Mouse (Mus musculus) left cerebral cortex, postnatal 14 days (tissue): ENCODE results near the gene Kcnk13. TPM values are rescaled to one million over a fixed set of nuclear protein-coding genes. Genes with fewer than 3 reads are reported as not detected.

Experiments used
- DNase-seq, 2 experiments: peaks; one replicate each; pipeline ENCODE4 v3.0.0; 2021 to 2022; ENCODE audit warnings: low spot score in 2 of 2, mixed read lengths in 1 of 2
- intact Hi-C: fragments of 180-260 bp; cut with DNase I; formaldehyde crosslinking; loops from one replicate; pipeline ENCODE4 v1.15.1; 2025
- long read RNA-seq, 2 experiments: library from polyadenylated mRNA; stranded (forward); transcript quantifications; one replicate each; pipeline ENCODE4 v2.0.0; 2021
- total RNA-seq, 2 experiments: library from RNA; stranded (reverse); gene quantifications; 2 replicates each; pipeline ENCODE4 v1.2.3; 2021

Gene Kcnk13
- total RNA-seq = 1 to 10 TPM; 4.8 to 6.4 TPM
- long read RNA-seq, experiment 1, partial matches to known transcripts = 8 of 10 reads
- long read RNA-seq, experiment 1, other reads (novel, unspliced or antisense) = 0 of 10 reads
- long read RNA-seq, experiment 2, partial matches to known transcripts = 7 of 9 reads
- long read RNA-seq, experiment 2, other reads (novel, unspliced or antisense) = 0 of 9 reads

GRCm38 (mm10) chr12:99964301-99965202 lies at the start of gene Kcnk13:
TSS of gene Kcnk13 (plus strand) at chr12:99964499.
- peak; percentile 73 to 82 for DNase-seq
- intact Hi-C loops = loop anchor here (1.0 to 5.0 kb wide), 2 partner anchors 63 to 143 kb away; no protein-coding TSS in a partner anchor

- intact Hi-C loops = no loop called here
- peak in 1 of 2 experiments; percentile 44 for DNase-seq
Observed at GRCm38 (mm10) chr12:99917800-99918427, 46.4 kb upstream of the Kcnk13 start.

GRCm38 (mm10) chr12:99919636-99920035 lies 44.7 kb upstream of the Kcnk13 start:
- intact Hi-C loops = no loop called here
- no peak for DNase-seq

- no peak for DNase-seq
- intact Hi-C loops = no loop called here
Observed at GRCm38 (mm10) chr12:99921045-99921444, 43.3 kb upstream of the Kcnk13 start.

- DNase-seq = peak; percentile 37 to 45
- intact Hi-C loops = no loop called here
Observed at GRCm38 (mm10) chr12:99923131-99923606, 41.1 kb upstream of the Kcnk13 start.

GRCm38 (mm10) chr12:99923703-99924102 lies 40.6 kb upstream of the Kcnk13 start:
- no peak for DNase-seq
- intact Hi-C loops = no loop called here

- DNase-seq = peak; percentile 52 to 59
- intact Hi-C loops = no loop called here
Observed at GRCm38 (mm10) chr12:99928311-99928710, 36.0 kb upstream of the Kcnk13 start.

GRCm38 (mm10) chr12:99929160-99929559 lies 35.1 kb upstream of the Kcnk13 start:
- DNase-seq = no peak
- intact Hi-C loops = no loop called here

GRCm38 (mm10) chr12:99932245-99932644 lies 32.1 kb upstream of the Kcnk13 start:
- DNase-seq = no peak
- intact Hi-C loops = no loop called here

GRCm38 (mm10) chr12:99933630-99934029 lies 30.7 kb upstream of the Kcnk13 start:
- intact Hi-C loops = no loop called here
- DNase-seq = no peak

- no peak for DNase-seq
Observed at GRCm38 (mm10) chr12:99935403-99935802, 28.9 kb upstream of the Kcnk13 start.

GRCm38 (mm10) chr12:99938476-99938875 lies 25.8 kb upstream of the Kcnk13 start:
- intact Hi-C loops = no loop called here
- no peak for DNase-seq

More at GRCm38 (mm10) chr12:99935403-99935802, 28.9 kb upstream of the Kcnk13 start:
- intact Hi-C loops = no loop called here

- DNase-seq = no peak
- intact Hi-C loops = no loop called here
Observed at GRCm38 (mm10) chr12:99939179-99939578, 25.1 kb upstream of the Kcnk13 start.

GRCm38 (mm10) chr12:99940704-99941103 lies 23.6 kb upstream of the Kcnk13 start:
- intact Hi-C loops = no loop called here
- DNase-seq = no peak

- intact Hi-C loops = no loop called here
- no peak for DNase-seq
Observed at GRCm38 (mm10) chr12:99942441-99942840, 21.9 kb upstream of the Kcnk13 start.

GRCm38 (mm10) chr12:99952928-99953327 lies 11.4 kb upstream of the Kcnk13 start:
- intact Hi-C loops = no loop called here
- DNase-seq = peak; percentile 64 to 81

- intact Hi-C loops = no loop called here
- no peak for DNase-seq
Observed at GRCm38 (mm10) chr12:99956411-99956810, 7.9 kb upstream of the Kcnk13 start.

GRCm38 (mm10) chr12:99958068-99959060 lies 5.9 kb upstream of the Kcnk13 start:
- peak in 1 of 2 experiments; percentile 43 for DNase-seq
- intact Hi-C loops = no loop called here

GRCm38 (mm10) chr12:99959291-99959690 lies 5.0 kb upstream of the Kcnk13 start:
- no peak for DNase-seq
- intact Hi-C loops = no loop called here
